Comparison of ENCODE assay signal across 11 mouse cellular contexts in the genomic region with DNA sequence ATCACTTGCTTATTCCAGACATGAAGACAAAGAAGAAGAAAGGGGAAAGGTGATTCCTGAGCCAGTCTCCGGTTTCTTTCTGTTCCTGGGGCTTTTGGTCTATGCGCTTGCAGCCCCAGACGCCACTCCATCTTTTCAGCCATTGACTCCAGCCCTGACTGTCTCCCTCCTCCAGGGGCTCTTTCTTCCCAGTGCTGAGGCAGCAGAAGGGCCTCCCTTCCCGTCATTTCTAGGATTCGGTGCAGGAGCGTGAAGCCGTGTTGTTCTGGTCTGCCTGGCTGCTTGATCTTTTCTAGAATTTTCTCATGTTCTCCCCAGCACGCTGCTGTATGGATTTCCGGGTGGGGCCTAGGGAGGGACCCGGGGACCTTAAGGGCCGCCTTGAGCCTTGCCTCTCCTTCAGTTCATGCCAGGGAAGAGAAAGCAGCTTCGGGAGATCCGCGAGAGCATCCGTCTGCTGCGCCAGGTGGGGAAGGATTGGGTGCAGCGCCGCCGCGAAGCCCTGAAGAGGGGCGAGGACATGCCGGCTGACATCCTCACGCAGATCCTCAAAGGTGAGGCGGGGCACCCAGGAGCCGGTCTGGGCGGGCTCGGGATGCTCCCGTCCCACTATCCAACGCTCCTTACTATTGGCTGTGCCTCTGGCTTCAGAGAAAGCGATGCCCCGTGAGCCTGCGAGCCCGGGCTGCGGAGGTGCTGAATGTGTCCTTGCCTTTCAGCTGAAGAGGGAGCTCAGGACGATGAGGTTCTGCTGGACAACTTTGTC. TPM values are rescaled to one million over a fixed set of nuclear protein-coding genes. Genes with fewer than 3 reads are reported as not detected.
DNase-seq lines count a peak whose midpoint lies in the region; ATAC-seq and TF ChIP-seq lines count a peak whose summit lies in the region.
"Had no signal": no experiment of that assay in that cellular context is flagged by ENCODE, and none has a peak within 500 bp of the region (broad histone marks: within the 10 kb centered on the region; RNA-seq: fewer than 3 reads in every experiment).

No protein-coding gene starts in this region.

- no peaks in the 10 kb centered on the region for H3K9me3 ChIP-seq in heart, embryonic 10.5 days
- no peaks in the 10 kb centered on the region for H3K9me3 ChIP-seq in forebrain, postnatal 0 days (ENCODE audit: low read length)
- no peaks in the 10 kb centered on the region for H3K9me3 ChIP-seq in midbrain, embryonic 11.5 days (ENCODE audit: control insufficient read depth, low read length)
- H3K9me3 ChIP-seq: liver, embryonic 15.5 days had no signal

- peak overlapping the region; percentile 49 for H3K4me3 ChIP-seq in heart, embryonic 10.5 days
- peak overlapping the region; percentile 1 for H3K4me3 ChIP-seq in forebrain, postnatal 0 days (ENCODE audit: low read depth, low read length)
- 0 out of 2 replicates have a peak overlapping the region, but pooled peaks have one; percentile 4 for H3K4me3 ChIP-seq in midbrain, embryonic 11.5 days (ENCODE audit: low read depth, low read length)
- H3K4me3 ChIP-seq: liver, embryonic 15.5 days had no signal

- H3K27me3 ChIP-seq in heart, embryonic 10.5 days (ENCODE audit: insufficient read depth, poor library complexity, severe bottlenecking): peaks cover 88% of the 10 kb centered on the region
- H3K27me3 ChIP-seq in forebrain, postnatal 0 days (ENCODE audit: insufficient read depth, low read length): no peaks in the 10 kb centered on the region
- peaks cover 28% of the 10 kb centered on the region for H3K27me3 ChIP-seq in midbrain, embryonic 11.5 days (ENCODE audit: control insufficient read depth, insufficient read depth, low read length)

- H3K36me3 ChIP-seq in heart, embryonic 10.5 days: no peaks in the 10 kb centered on the region
- no peaks in the 10 kb centered on the region; the same call in 1 of the 2 replicates for H3K36me3 ChIP-seq in forebrain, postnatal 0 days (ENCODE audit: insufficient read depth)
- H3K36me3 ChIP-seq in midbrain, embryonic 11.5 days (ENCODE audit: control insufficient read depth, insufficient read depth, low read length): no peaks in the 10 kb centered on the region
- H3K36me3 ChIP-seq: liver, embryonic 15.5 days had no signal

- no peak overlapping the region for H3K27ac ChIP-seq in heart, embryonic 10.5 days
- H3K27ac ChIP-seq in forebrain, postnatal 0 days (ENCODE audit: low read depth, low read length): no peak overlapping the region
- no peak overlapping the region for H3K27ac ChIP-seq in midbrain, embryonic 11.5 days (ENCODE audit: low read depth, low read length)
- H3K27ac ChIP-seq: liver, embryonic 15.5 days had no signal

- TF ChIP-seq CTCF in forebrain, postnatal 0 days (IDR thresholded peaks at IDR 0.05; ENCODE audit: low read depth): no peak

- no peak for DNase-seq in heart, embryonic 10.5 days (ENCODE audit: low spot score)
- no peak for DNase-seq in heart, postnatal 36 days
- peak; percentile 73 for DNase-seq in ZHBTc4 (ENCODE audit: low read depth, low spot score)
- DNase-seq in forebrain, postnatal 0 days: peak; percentile 55
- DNase-seq in midbrain, embryonic 11.5 days (ENCODE audit: low spot score, missing footprints): no peak
- DNase-seq in thymus, postnatal 0 days (ENCODE audit: low spot score): no peak
- DNase-seq in layer of hippocampus, postnatal 14 days (ENCODE audit: low spot score in 2 of 2): no peak
- DNase-seq: right cerebral cortex, adult 18-20 months had no signal

- H3K4me1 ChIP-seq in heart, embryonic 10.5 days: peaks cover 8% of the 10 kb centered on the region
- no peaks in the 10 kb centered on the region; the same call in 1 of the 2 replicates for H3K4me1 ChIP-seq in forebrain, postnatal 0 days (ENCODE audit: insufficient read depth)
- peaks cover 5% of the 10 kb centered on the region for H3K4me1 ChIP-seq in midbrain, embryonic 11.5 days (ENCODE audit: control insufficient read depth, insufficient read depth, low read length)
- H3K4me1 ChIP-seq: liver, embryonic 15.5 days had no signal

- 9% methylated on average over 35 of the region's 35 CpGs for WGBS in heart, embryonic 10.5 days
- WGBS in forebrain, postnatal 0 days: 13% methylated on average over 35 of the region's 35 CpGs
- WGBS in midbrain, embryonic 11.5 days: 9% methylated on average over 35 of the region's 35 CpGs

- H3K9ac ChIP-seq in forebrain, postnatal 0 days: peak overlapping the region; percentile 34; the same call in 1 of the 2 replicates
- peak overlapping the region; percentile 12; the same call in 1 of the 2 replicates for H3K9ac ChIP-seq in midbrain, embryonic 11.5 days (ENCODE audit: low read length)
- H3K9ac ChIP-seq: liver, embryonic 15.5 days had no signal

- intact Hi-C loops in heart, postnatal 36 days (cut with DNase I): no loop called here

- peak; percentile 68 for ATAC-seq in forebrain, postnatal 0 days
- no peak for ATAC-seq in midbrain, embryonic 11.5 days (ENCODE audit: low FRiP score)
- no peak for ATAC-seq in granulocyte monocyte progenitor cell, adult 5-6 weeks (replicated peaks; ENCODE audit: poor library complexity, severe bottlenecking)
- ATAC-seq: CD4-positive, CD25-positive, alpha-beta regulatory T cell, adult 4 months had no signal

- H3K4me2 ChIP-seq in forebrain, postnatal 0 days (ENCODE audit: low read depth): peak overlapping the region; percentile 46
- peak overlapping the region; percentile 30; the same call in 1 of the 2 replicates for H3K4me2 ChIP-seq in midbrain, embryonic 11.5 days
- H3K4me2 ChIP-seq: liver, embryonic 15.5 days had no signal

RNA-seq across cellular contexts. Expression of gene Eml1, which starts 18.2 kb away (rescaled TPM):
- polyA plus RNA-seq in heart, embryonic 10.5 days (2016; fragmentation: Nextera tagmentation; extraction: Ambion mirVana): 47.0 and 50.4 TPM in 2 replicates
- total RNA-seq in heart, postnatal 36 days (2021): 10 to 100 TPM; 74.3 to 87.1 TPM
- total RNA-seq in forebrain, postnatal 0 days (2014; rRNA removed): 69.1 and 82.9 TPM in 2 replicates
- polyA plus RNA-seq in forebrain, postnatal 0 days (2015; fragmentation: Nextera tagmentation; extraction: Ambion mirVana): 42.8 and 43.5 TPM in 2 replicates
- 108 and 111 TPM in 2 replicates for polyA plus RNA-seq in midbrain, embryonic 11.5 days (2014; fragmentation: Nextera tagmentation; extraction: Ambion mirVana)
- total RNA-seq in granulocyte monocyte progenitor cell, adult 5-6 weeks (2014; fragmentation: Nextera tagmentation): not detected in 2 replicates
- total RNA-seq in granulocyte monocyte progenitor cell, adult 5-6 weeks (2017): not detected in 2 replicates
- 3.7 and 3.9 TPM in 2 replicates for polyA plus RNA-seq in thymus, postnatal 0 days (2015; fragmentation: Nextera tagmentation; extraction: Ambion mirVana)
- 10 to 100 TPM; 55.0 to 55.4 TPM for total RNA-seq in layer of hippocampus, postnatal 14 days (2021)

RNA-seq across cellular contexts. Expression of gene Cyp46a1, which starts 18.4 kb away (rescaled TPM):
- 4.4 and 5.9 TPM in 2 replicates for polyA plus RNA-seq in heart, embryonic 10.5 days (2016; fragmentation: Nextera tagmentation; extraction: Ambion mirVana)
- under 1 TPM; 0.41 to 0.44 TPM for total RNA-seq in heart, postnatal 36 days (2021)
- total RNA-seq in forebrain, postnatal 0 days (2014; rRNA removed): 30.4 and 34.9 TPM in 2 replicates
- polyA plus RNA-seq in forebrain, postnatal 0 days (2015; fragmentation: Nextera tagmentation; extraction: Ambion mirVana): 41.8 and 49.6 TPM in 2 replicates
- 8.6 and 10.2 TPM in 2 replicates for polyA plus RNA-seq in midbrain, embryonic 11.5 days (2014; fragmentation: Nextera tagmentation; extraction: Ambion mirVana)
- total RNA-seq in granulocyte monocyte progenitor cell, adult 5-6 weeks (2014; fragmentation: Nextera tagmentation): not detected in 2 replicates
- total RNA-seq in granulocyte monocyte progenitor cell, adult 5-6 weeks (2017): not detected in 2 replicates
- 0.36 TPM in 1 of 2 replicates, not detected in the other for polyA plus RNA-seq in thymus, postnatal 0 days (2015; fragmentation: Nextera tagmentation; extraction: Ambion mirVana)
- total RNA-seq in layer of hippocampus, postnatal 14 days (2021): 100 to 1,000 TPM; 122 to 136 TPM
- polyA plus RNA-seq: CD4-positive, CD25-positive, alpha-beta regulatory T cell, adult 4 months had no signal

RNA-seq across cellular contexts. Expression of gene Hhipl1, which starts 46.5 kb away (rescaled TPM):
- 0.28 and 0.64 TPM in 2 replicates for polyA plus RNA-seq in heart, embryonic 10.5 days (2016; fragmentation: Nextera tagmentation; extraction: Ambion mirVana)
- 1 to 10 TPM in 1 of 2 experiments, under 1 TPM in 1; 0.94 to 1.6 TPM for total RNA-seq in heart, postnatal 36 days (2021)
- 3.9 and 5.2 TPM in 2 replicates for total RNA-seq in forebrain, postnatal 0 days (2014; rRNA removed)
- 1.1 and 1.5 TPM in 2 replicates for polyA plus RNA-seq in forebrain, postnatal 0 days (2015; fragmentation: Nextera tagmentation; extraction: Ambion mirVana)
- polyA plus RNA-seq in midbrain, embryonic 11.5 days (2014; fragmentation: Nextera tagmentation; extraction: Ambion mirVana): 2.7 and 3.5 TPM in 2 replicates
- total RNA-seq in granulocyte monocyte progenitor cell, adult 5-6 weeks (2014; fragmentation: Nextera tagmentation): not detected in 2 replicates
- not detected in 2 replicates for total RNA-seq in granulocyte monocyte progenitor cell, adult 5-6 weeks (2017)
- polyA plus RNA-seq in thymus, postnatal 0 days (2015; fragmentation: Nextera tagmentation; extraction: Ambion mirVana): 0.05 TPM in 2 replicates
- 1 to 10 TPM; 4.1 to 5.2 TPM for total RNA-seq in layer of hippocampus, postnatal 14 days (2021)
- polyA plus RNA-seq: CD4-positive, CD25-positive, alpha-beta regulatory T cell, adult 4 months had no signal

Comparison
In these comparisons a context has a peak if more than half of its experiments do, and no peak if none do; other contexts are left out.
1. DNase-seq: peak in ZHBTc4 (single experiment) and forebrain, postnatal 0 days (single experiment); none in heart, embryonic 10.5 days (single experiment), heart, postnatal 36 days (0 of 2), midbrain, embryonic 11.5 days (single experiment), thymus, postnatal 0 days (single experiment) and layer of hippocampus, postnatal 14 days (0 of 2).
2. RNA of gene Eml1, which starts 18.2 kb away (total RNA-seq): 74.3 to 87.1 TPM in heart, postnatal 36 days, 69.1 to 82.9 TPM in forebrain, postnatal 0 days and 55.0 to 55.4 TPM in layer of hippocampus, postnatal 14 days; not detected in granulocyte monocyte progenitor cell, adult 5-6 weeks; every median in the first group is over 10 times any median in the second.
3. RNA of gene Cyp46a1, which starts 18.4 kb away (total RNA-seq): 122 to 136 TPM in layer of hippocampus, postnatal 14 days and 30.4 to 34.9 TPM in forebrain, postnatal 0 days; 0.41 to 0.44 TPM in heart, postnatal 36 days and not detected in granulocyte monocyte progenitor cell, adult 5-6 weeks; every median in the first group is over 10 times any median in the second.
4. Peak in every context shown above with its lines, with median percentiles within 50 percentile points of each other: H3K4me3 ChIP-seq.